Mouse (Mus musculus) left cerebral cortex, postnatal 25 days (tissue): ENCODE measurements at regions not wholly inside any gene's neighbourhood (a gene's known extent, or its start where the extent isn't known, plus 50 kb on each side); places are given as distances from the start of the nearest gene placed in this dataset.

Experiments
- DNase-seq, 2 experiments: peaks; one replicate each; pipeline ENCODE4 v3.0.0; 2022; ENCODE audit warnings: low spot score in 2 of 2, mixed read lengths in 1 of 2
- intact Hi-C: fragments of 180-260 bp; cut with DNase I; formaldehyde crosslinking; loops from one replicate; pipeline ENCODE4 v1.15.1; 2025

- intact Hi-C loops, result no loop called here
- DNase-seq, result no peak
Measured at GRCm38 (mm10) chr2:122863343-122863970, 98.4 kb downstream of the Sqor start.

- no peak for DNase-seq
- intact Hi-C loops, result no loop called here
Measured at GRCm38 (mm10) chr2:122863971-122864348, 98.9 kb downstream of the Sqor start.

GRCm38 (mm10) chr2:122887111-122887510 is 122.1 kb downstream of the Sqor start:
- intact Hi-C loops, result no loop called here
- DNase-seq, result no peak

GRCm38 (mm10) chr2:122887526-122887925 is 122.5 kb downstream of the Sqor start:
- intact Hi-C loops, result no loop called here
- DNase-seq, result no peak

GRCm38 (mm10) chr2:122905129-122906072 is 140.4 kb downstream of the Sqor start:
- no peak for DNase-seq
- intact Hi-C loops, result no loop called here

GRCm38 (mm10) chr2:122916772-122917171 is 151.7 kb downstream of the Sqor start:
- intact Hi-C loops, result loop anchor here (5.0 kb wide), 1 partner anchor 1176 kb away; no protein-coding TSS in a partner anchor
- peak; percentile 41 to 72 for DNase-seq

GRCm38 (mm10) chr2:122937922-122938321 is 172.9 kb downstream of the Sqor start:
- intact Hi-C loops, result no loop called here
- DNase-seq, result peak; percentile 40 to 72

- no peak for DNase-seq
- intact Hi-C loops, result no loop called here
Measured at GRCm38 (mm10) chr2:122944841-122945240, 179.8 kb downstream of the Sqor start.

GRCm38 (mm10) chr2:122945891-122946290 is 180.9 kb downstream of the Sqor start:
- intact Hi-C loops, result no loop called here

GRCm38 (mm10) chr2:122949031-122949430 is 184.0 kb downstream of the Sqor start:
- intact Hi-C loops, result no loop called here

More at GRCm38 (mm10) chr2:122945891-122946290, 180.9 kb downstream of the Sqor start:
- no peak for DNase-seq

GRCm38 (mm10) chr2:122961701-122962100 is 196.7 kb downstream of the Sqor start:
- intact Hi-C loops, result no loop called here
- peak in 1 of 2 experiments; percentile 2 for DNase-seq

More at GRCm38 (mm10) chr2:122949031-122949430, 184.0 kb downstream of the Sqor start:
- DNase-seq, result no peak

GRCm38 (mm10) chr2:122968809-122969628 is 204.0 kb downstream of the Sqor start:
- DNase-seq, result peak; percentile 37 to 85
- intact Hi-C loops, result loop anchor here (5.0 kb wide), 1 partner anchor 183 kb away; no protein-coding TSS in a partner anchor
